Mouse (Mus musculus) activated CD4-positive, CD25-positive, alpha-beta regulatory T cell, adult 4 months (primary cell): Measurements from ENCODE around the gene Alkbh6. TPM values are rescaled to one million over a fixed set of nuclear protein-coding genes. Genes with fewer than 3 reads are reported as not detected.

Experiments
- ATAC-seq: one replicate; pipeline ENCODE4 v1.8.0; 2017
- polyA plus RNA-seq, 2 experiments: library from polyadenylated mRNA; unstranded; fragments of 100-300 nt; shearing (Covaris generic); gene quantifications; one replicate each; pipeline ENCODE4 v1.2.1; 2017

The Alkbh6 gene
- polyA plus RNA-seq, 2 experiments from 2014 or later = 121 to 130 TPM

DNA sequence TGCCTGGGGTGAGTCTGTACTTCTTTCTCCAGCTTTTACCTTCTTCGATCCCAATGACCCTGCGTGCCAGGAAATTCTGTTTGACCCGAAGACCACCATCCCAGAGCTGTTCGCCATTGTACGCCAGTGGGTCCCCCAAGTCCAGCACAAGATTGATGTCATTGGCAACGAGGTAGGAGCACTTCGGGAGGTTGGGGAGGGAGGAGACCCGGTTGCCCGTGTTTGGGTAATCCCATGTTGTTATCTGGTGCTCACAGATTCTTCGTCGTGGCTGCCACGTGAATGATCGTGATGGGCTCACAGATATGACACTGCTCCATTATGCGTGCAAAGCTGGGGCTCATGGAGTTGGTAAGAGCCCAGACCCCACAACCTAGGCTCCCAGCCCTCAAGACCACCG, 11.7 kb upstream of the Alkbh6 start:
- no peak for ATAC-seq

DNA sequence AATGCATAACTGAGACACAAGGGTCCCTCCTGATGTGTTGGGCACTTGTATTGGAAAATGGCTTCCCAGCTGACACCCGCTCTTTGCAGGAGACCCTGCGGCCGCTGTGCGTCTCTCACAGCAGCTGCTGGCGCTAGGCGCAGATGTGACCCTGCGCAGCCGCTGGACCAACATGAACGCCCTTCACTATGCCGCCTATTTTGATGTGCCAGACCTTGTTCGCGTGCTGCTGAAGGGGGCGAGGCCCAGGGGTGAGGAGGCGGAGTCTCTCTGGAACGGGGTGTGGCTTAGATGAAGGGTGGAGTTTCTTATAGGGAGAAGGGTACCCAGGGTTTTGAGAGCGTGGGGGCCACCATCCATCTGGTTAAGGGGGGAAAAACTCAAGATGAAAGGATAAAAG, 11.3 kb upstream of the Alkbh6 start:
- ATAC-seq = no peak

DNA sequence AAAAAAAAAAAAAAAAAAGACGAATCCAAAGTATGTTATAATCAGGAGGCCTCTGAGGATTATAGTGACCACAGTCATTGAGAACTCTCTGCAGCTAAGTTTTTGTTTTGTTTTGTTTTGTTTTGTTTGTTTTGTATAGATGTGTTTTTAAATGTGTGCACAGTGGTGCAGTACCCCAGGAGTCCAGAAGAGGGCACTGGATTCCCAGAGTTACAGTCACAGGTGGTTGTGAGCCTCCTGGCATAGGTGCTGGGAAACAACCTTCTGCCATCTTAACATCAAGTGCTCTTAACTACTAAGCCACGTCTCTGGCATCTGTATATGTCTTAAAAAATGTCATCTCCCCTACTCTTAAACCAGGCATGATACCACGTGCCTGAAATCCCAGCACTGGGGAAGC, 7.6 kb upstream of the Alkbh6 start:
- ATAC-seq = no peak

DNA sequence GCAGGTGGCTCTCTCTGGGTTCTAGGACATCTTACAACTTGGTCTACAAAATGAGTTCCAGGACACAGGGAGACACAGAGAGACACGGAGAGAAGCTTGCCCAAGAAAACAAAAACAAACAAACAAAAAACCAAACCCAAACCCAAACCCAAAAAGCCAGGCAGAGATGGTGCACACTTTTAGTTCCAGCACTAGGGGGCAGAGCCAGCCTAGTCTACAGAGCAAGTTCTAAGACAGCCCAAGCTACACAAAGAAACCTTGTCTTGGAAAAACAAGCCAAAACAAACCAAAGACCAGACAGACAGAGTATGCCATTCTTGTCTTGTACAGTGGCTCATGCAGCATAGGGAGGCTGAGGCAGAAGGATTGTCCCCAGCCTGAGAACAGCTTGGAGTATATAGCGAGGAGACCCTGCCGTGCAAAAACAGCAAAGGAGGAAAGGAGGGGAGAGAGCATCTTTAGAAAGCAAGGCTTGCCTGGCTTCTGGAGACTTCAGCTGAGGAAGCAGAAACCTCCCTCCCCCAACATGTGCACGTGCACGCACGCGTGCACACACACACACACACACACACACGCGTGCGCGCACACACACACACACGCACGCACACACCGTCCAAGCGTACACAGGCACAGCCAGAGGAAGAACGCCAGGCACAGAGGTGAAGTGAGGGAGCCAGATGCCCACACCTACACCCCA, 2.3 kb upstream of the Alkbh6 start:
- ATAC-seq = no peak

DNA sequence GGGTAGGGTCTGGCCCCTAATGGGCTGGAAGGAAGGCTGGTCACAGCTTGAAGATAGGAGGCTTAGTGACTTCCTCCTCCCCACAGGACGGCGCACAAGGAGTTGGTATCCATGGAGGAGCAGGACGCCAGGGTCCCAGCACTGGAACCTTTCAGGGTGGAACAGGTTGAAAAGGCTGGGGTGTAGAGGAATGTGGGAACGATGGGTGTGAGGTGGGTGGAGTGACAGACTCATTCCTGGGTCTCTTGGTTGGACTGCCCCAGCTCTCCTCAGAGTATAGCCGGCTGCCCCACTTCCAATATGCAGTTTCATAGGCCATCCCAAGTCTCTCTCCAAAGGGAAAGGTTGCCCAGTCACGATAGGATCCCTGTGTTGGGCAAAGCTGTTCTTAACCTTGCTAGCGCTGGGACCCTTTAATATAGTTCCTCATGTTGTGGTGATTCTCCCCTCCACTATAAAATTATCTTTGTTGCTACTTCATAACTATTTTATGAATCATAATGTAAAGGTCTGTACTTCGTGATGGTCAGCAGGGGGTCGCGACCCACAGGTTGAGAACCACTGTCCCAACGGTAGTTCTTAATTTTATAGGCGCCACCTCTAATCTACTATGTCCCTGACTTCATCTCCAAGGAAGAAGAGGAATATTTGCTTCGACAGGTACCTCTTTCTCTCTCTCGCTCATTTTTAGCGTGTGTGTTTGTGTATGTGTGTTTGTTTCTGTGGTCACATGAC, 1.0 kb downstream of the Alkbh6 start:
- no peak for ATAC-seq

DNA sequence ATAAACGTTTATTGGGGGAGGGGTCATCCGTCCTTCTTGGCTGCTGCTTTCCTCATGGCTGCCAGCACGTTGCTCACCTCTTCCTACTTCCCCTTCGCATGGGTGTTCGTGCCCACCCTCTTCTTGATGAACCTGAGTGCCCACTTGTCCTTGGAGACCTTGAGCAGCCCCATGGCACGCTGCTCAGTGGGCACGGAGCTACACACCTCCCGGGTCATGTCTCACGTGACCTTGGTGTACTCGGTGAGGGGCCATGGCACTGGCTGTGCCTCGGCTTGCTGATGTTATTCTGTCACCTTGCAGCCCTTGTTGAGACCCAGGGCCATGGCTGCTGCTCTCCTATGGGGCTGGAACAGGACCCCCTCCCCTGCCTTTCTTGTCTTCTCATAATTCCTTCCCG, 1.6 kb downstream of the Alkbh6 start:
- ATAC-seq = no peak

DNA sequence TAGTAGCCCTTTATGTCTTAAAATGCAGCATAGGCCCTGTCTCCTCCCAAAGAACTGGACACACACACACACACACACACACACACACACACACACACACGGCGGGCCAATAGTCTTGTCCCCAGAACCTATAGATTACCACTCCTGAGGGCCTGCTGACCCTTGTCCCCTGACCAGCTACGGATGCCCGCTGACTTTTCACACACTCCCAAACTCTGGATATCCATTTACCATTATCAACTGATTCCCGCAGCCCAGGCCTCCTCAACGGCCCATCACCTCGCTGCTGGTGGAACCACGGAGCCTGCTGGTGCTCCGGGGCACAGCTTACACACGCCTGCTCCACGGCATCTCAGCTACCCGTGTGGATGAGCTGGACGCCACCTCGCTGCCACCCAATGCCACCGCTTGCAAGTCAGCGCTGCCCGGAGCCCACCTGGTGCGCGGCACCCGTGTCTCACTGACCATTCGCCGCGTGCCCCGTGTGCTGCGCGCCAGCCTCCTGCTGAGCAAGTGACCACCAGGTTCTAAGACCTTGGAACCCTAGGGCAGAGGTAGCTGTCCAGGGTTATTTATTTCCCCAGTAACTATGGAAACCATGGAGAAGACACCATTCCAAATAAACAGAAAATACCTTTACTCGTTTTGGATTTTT, 5.3 kb downstream of the Alkbh6 start:
- ATAC-seq = no peak

DNA sequence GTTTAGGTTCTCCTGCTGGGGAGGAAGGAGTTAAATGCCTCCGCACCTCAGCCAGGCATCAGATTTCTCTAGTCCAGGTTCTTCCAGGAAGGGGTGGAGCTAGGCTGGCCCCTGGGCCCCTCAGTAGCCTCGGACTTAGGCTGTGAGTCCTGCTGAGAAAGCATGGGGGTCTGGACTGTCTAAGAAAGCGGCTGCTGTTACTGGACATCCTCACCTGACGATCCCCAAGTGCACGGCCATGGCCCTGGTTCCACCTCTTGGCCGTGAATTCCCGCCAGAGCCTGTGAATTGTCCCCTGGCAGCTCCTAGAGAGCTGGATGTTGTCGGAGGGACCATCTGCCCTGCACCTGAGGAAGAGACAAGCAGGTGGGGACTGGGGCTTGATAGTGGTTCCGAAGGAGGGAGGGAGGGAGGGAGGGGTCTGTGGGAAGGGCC, 6.2 kb downstream of the Alkbh6 start, which contains the start of gene Syne4:
Gene Syne4, plus strand, starts transcription at position 87 of the 435 bp plus-strand sequence.
- no peak for ATAC-seq

DNA sequence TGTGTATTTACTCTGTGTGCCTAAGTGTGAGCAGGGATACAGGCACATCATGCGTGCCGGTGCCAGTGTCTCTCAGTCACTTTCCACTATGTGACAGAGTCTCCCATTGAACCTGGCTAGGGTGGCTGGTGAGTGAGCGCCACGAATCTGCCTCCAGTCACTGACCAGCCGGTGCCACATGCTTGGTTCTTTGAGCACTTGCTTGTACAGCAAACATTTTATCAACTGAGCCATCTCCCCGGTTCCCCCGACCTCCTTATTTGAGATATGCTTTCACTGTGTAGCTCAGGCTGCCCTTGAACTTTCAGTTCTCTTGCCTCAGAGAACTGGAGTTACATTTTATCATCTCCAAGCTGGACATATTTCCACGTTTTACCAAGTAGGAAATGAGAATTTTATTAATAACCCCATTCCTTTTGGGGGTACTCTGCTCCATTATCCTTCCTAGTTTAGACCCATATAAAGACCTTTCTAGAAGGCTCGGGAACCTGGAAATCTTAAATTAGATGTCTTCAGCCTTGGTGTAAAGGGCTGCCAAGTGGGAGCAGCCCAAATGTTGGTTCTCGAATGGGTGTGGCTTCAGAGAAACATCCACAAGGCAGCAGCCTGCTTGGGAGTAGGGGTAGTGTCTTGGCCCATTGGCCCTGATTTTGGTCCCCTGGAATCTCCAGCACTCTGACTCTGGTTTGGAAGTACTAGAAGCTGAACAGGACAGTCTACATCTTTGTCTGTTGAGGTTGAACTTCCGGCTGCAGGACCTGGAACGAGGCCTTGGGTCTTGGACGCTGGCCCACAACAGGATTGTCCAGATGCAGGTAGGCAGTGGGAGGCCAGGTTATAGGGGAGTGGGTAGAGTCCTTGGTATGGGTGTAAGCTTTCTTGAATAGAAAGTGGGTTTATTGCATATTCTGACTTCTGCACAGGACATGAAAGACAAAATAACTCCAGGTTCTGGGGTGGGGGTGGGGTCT, 7.3 kb downstream of the Alkbh6 start:
- no peak for ATAC-seq

DNA sequence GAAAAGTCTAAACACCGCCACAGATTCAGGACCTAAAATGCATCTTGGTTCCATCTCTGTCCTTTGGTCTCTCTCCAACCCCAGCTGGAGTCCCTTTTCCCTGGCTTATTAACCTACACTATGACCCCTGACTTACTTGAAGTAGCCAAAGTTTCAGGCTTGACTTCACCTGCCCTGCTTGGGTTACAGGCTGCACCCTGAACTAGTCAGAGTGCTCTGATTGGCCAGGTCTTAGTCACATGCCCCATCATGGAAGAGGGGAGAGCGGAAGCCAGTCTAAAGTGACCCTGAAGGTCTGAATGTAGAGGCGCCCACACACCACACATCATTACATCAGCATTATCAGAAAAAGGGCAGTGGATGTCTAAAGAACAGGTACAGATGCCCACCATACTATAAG, 9.6 kb downstream of the Alkbh6 start:
- no peak for ATAC-seq

DNA sequence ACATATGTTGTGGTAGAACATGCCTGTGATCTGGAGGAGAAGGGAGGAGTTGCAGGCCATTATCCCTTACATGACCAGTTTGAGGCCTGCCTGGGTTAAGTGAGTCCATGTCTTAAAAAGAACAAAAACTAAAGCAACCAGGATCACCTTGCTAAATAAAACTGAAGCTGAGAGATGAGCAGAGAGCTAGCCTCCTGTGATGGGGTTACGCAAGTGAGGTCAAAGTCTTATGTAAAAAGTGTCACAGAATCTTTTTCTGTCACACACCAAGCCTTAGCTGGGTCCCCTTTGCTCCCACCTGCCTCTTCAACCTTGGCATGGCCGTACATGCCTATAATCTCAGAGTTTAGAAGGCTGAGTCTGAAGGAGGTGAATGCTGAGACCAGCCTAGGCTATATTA, 12.4 kb downstream of the Alkbh6 start:
- ATAC-seq = no peak

DNA sequence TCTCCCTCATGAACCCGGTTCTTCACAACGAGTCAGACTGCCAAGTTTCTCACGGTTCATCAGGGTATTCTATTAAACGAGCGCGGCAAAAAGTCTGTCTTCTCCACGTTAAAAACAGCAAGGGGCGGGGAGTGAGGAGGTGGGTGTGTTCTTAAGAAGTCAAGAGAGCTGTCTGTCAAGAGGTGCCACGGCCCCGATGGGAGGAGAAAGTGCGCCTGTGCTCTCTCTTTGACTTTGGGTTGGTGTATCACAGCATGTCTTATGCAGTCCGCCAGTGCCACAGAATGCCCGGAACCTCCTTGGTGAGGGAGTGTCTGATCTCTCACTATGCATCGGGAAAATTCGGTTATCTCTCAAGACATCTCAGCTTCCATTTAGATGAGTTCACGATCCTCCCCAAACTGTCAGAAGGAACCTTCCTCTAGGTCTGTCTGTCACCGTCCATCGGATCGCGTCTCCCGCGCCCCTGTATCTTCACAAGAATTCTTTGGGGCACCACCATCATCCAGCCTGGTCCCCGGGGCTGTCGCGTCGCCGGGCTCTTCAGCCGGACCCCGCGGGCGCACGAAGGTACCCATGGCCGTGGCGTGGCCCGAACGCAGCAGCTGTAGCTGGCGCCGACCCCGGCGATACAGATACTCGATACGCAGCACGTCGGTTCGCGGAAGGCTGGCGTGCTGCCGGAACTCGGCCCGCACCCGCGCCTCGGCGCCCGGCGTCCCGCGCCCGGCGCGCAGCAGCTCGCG, 13.2 kb downstream of the Alkbh6 start, which contains the start of gene E130208F15Rik:
Gene E130208F15Rik, plus strand, starts transcription at position 202 of the 746 bp plus-strand sequence.
- ATAC-seq = peak; percentile 62

DNA sequence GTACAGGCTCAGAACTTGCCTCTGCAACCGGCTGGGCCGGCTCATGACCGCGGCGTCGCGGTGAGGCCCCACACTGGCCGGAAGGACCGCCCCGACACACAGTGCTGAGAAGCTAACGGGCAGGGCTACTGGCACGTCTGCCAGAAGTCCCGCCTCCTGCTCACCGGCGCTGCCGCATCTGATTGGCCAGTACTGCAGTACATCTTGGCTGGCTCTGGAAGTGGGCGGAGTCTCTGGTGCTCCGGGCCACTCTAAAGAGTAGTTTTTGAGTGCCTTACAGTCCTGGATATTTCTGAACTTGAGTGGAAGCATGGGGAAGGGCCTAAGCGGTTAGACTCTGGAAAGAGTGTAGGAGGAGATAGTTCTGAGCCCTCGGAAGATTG, 13.8 kb downstream of the Alkbh6 start:
- ATAC-seq = peak; percentile 70

DNA sequence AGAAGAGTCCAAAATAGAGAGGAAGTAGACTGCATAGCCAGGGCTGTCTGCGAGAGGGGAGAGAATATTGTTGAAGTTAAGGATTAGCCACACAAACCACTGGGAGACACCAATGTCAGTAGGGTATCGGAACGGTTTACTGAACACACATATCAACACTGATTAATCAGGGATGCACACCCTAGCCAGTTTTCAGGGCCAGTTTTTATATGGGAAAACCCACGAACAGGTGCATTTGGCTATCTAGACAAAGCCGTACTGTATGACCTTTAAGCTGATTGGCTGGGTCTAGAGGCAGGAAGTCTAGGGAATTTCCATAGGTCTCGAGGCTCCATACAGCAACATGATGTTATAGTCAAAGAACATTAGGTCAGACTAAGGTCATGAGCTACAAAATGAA, 14.3 kb downstream of the Alkbh6 start:
- peak; percentile 55 for ATAC-seq

DNA sequence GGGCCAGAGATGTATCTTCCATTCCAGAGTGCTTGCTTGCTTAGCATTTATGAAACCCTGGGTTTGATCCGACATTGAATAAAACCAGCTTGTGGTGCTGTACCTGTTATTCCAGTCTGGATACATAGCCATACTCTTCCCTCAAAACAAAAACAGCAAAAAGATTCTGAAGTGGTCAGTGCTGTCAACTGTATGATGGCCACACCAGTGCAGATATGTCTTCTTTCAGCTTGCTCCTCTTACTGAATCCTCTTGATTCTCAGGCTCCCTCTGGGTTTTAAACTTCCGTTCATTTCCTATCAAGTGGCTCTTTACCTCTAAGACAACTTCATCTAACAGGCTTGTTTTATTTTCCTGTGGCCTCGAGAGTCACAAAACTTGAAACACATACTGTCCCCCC, 15.3 kb downstream of the Alkbh6 start, which contains the start of gene Sdhaf1:
Gene Sdhaf1, minus strand, starts transcription at position 101 of the 400 bp plus-strand sequence.
- ATAC-seq = no peak

DNA sequence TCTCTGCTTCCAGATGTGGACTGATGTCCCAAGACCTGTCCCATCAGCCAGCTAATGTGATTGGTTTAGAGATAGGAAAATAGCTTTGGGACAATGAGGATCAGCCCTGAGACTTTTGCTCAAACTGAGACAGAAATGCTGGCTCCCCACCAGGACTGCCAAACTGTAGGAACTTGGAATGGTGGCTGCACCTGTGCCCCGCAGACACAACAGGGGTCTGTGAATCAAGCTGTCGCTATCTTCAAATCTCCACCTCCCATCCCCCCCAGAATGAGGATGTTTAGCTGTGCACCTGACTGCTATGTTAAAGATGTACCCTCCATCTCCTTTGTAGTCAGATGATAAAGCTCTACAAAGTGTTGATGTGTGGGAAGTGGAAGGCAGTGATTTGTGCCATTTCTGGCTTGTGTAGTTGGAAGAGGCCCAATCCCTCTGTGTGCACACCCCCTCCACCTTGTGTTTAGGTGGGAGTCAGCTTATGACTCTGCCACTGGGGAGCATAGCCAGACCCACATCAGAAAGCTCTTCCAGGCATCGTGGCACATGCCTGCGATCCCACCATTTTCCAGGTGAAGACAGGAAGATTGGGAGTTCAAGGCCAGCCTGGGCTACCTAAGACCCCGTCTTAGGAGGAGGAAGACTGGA, 15.9 kb downstream of the Alkbh6 start:
- no peak for ATAC-seq

DNA sequence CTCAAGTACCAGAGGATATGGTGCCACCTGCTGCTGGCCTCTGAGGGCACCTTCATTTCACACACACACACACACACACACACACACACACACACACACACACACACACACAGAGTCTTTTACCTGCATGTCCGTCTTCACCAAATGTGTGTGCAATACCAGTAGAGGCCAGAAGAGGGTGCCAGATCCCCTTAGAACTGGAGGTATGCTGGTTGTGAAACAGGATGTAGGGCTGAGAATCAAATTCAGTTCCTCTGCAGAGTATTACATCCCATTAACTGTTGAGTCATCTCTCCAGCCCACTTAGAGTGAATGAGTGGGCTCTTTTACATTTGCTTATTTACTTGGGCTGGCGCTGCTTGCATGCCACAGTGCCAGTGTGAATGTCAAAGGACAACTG, 16.8 kb downstream of the Alkbh6 start:
- no peak for ATAC-seq

DNA sequence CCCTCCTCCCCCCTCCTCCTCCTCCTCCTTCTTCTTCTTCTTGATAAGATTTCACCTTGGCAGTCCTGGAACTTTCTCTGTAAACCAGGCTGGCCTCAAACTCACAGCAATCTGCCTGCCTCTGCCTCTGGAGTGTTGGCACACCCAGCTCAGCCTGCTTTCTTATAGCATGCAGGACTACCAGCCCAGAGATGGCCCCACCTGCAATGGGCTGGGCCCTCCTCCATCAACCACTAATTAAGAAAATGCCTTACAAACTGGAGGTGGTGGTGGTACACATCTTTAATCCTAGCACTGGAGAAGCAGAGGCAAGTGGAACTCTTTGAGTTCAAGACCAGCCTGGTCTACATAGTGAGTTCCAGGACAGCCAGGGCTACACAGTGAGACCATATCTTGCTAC, 17.9 kb downstream of the Alkbh6 start:
- no peak for ATAC-seq

DNA sequence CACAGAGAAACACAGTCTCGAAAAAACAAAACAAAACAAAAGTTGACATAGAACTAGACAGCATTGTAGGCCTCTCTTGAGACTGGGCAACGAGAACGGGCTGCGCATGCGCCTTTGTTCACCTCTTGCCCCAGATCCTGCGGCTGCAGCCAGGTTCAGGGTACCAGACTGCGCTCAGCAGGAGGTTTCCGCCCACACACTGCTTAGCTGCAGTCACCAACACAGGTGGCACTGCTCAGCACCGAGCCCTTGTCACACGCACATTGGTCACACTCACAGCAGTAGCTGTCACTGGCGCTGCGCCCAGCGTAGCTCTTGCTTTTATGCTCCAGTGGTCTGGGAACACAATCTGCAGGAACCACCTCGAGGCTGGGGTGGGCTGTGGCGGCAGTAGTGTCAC, 18.6 kb downstream of the Alkbh6 start:
- peak; percentile 24 for ATAC-seq

DNA sequence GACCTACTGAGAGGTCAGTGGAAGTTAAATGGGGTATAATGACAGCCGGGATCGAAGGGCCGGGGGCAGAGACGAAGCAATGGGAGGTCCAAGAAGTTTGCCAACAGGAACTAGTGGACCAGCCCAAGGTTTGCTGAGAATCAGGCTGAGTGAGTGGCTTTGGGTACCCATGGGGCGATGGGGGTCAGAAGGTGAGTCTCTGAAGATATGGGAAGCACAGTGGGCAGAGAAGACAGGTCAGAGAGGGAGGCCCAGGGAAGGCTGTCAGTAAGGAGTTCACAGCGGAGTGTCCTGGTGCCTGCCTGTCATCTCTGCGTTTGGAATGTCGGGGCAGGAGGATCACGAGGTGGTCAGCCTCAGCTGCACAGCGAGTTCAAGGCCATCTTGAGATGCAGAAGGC, 19.9 kb downstream of the Alkbh6 start:
- ATAC-seq = no peak

DNA sequence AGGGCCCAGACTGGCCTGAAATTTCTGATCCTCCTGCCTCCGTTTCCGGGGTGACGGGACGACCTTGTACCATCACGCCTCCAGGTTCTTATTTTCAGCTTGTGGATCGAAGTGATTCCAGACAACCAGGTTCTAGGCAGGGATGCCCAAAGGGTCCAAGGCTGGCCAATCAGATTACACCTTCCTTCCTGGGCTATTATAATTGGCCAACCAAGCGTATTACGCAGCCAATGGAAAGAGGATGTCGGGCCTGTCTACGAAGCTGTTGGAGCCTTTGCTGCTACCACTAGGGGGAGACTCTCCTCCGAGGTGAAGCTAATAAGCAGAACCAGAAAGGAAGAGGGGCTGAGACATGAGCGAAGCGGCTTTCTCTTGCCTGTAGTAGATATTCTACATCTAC, 23.4 kb downstream of the Alkbh6 start:
- ATAC-seq = peak; percentile 85
